Mouse (Mus musculus) spleen, postnatal 0 days (tissue): ENCODE data around the gene Prss37. TPM values are rescaled to one million over a fixed set of nuclear protein-coding genes. Genes with fewer than 3 reads are reported as not detected.

Source experiments
- polyA plus RNA-seq: library from polyadenylated mRNA; unstranded; fragments of >200 nt; fragmentation: Nextera tagmentation; extraction: Ambion mirVana; gene quantifications from 2 replicates; pipeline ENCODE4 v1.2.1, GENCODE M21; 2015

The Prss37 gene
- polyA plus RNA-seq: not detected in 2 replicates

DNA sequence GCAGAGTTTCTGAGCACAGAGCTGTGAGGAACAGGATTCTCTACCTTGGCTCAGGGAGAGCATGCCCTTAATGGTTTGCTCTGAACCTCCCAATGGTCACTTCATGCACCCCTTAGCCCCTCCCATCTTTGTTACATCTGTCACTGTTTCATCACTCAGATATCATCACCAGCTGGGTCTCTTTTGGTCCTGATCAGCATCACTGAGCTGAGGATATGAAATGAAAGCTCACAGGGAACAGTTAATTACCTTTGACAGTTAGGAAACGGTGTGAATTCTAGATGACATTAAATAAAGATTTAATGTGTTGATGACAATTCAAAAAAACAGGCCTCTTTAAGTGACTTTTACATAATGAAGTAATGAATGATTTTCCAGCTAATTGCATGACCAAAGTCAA is at the start of gene Prss37:
Gene Prss37 (minus strand): TSS at position 101 of the 400 bp plus-strand sequence.

DNA sequence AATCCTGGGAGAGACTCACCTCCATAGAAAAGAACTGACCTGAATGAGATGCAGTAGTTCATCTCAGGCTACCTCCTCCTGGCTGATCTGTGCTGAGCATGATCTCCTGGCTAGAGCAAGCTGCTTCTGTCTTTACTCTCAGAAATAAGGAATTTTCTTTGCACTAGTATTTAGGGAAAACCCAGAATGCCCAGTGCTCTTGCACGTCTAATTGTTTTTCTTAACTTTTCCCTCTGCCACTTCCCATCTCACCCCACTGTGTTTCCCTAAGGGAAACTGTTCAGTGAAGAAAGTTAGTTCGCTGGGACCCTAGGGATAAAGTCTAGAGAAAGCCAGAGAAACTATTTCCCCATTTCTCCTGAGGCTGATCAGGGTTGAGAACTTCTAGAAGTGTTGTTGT is 35.6 kb upstream of the Prss37 start, which contains the start of gene Olfr461:
Gene Olfr461 (minus strand): TSS at position 101 of the 400 bp plus-strand sequence.

GRCm38 (mm10) chr6:40493229-40493628 is 26.1 kb downstream of the Prss37 start, which contains the start of gene Tas2r108:
TSS of gene Tas2r108 (plus strand) at chr6:40493529.

DNA sequence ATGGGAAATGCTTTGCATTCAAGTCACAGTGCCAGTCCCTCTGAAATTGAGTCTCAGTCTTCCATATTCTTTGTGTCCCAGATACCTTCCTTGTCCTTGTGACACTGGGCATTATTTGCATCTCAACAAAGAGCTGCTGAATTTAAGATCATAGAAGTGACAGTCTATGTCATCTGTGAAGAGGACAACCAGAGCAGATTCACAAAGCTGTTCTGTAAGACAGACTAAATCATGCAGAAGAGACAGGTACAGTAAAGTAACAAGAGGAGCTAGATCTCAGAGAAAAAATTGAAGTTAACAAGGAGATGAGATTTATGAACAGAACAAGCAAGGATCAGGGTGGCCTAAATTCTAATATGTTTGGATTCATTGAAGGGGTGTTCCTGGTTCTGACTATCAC is 28.4 kb downstream of the Prss37 start, which contains the start of gene Tas2r137:
Gene Tas2r137 (plus strand): TSS at position 301 of the 400 bp plus-strand sequence.

DNA sequence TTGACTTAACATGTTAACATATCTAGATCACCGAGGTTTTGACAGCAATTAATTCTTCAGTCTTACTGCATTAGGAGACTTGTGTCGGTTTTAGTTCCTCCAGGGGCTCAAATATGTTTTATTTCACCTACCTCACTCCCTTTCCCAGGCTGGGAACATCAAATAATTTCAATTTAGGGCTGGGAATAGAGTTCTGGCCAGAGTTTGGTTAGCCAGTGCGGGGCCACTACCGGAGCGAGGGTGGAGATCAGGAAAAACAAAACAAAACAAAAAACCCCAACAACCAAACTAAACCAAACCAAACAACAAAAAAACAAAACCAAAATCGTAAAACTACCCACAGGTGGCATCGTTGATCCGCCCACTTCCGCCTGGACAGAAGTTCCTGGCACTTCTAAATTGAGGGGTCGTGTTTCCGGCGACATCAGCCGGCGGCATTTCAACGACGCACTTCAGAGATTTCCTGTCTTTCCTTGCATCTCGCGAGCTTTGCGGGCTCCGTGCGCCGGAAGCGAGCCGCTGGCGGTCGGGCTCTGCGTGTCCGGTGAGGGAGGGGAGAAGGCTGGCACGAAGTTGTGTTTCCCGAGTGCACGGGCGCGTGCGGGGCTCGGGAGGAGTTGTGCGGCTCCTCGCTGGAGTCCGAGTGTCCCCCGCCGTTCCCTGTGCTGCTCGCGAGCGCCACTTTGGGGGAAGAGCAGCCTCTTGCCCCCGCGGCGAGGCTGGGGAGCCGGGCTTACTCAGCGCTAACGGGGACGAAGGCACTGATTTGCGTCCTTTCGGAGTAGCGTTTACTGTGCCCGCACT is 48.2 kb downstream of the Prss37 start, which contains the start of gene Ssbp1:
Gene Ssbp1 (plus strand): TSS at position 437 of the 804 bp plus-strand sequence.

Other genes starting within 250 kb of the Prss37 start
- gene Agk, start 194.3 kb downstream of the Prss37 start, polyA plus RNA-seq: 17.5 and 18.7 TPM in 2 replicates
- gene E330009J07Rik, start 83.4 kb downstream of the Prss37 start, polyA plus RNA-seq: 2.9 and 5.0 TPM in 2 replicates
- gene Wee2, start 80.4 kb downstream of the Prss37 start, polyA plus RNA-seq: not detected in 2 replicates
- gene Ssbp1, start 48.2 kb downstream of the Prss37 start, polyA plus RNA-seq: 93.6 and 104 TPM in 2 replicates
- not detected in 2 replicates for gene Tas2r137, start 28.3 kb downstream of the Prss37 start, polyA plus RNA-seq
- gene Tas2r108, start 26.0 kb downstream of the Prss37 start, polyA plus RNA-seq: not detected in 2 replicates
- gene Olfr461, start 35.5 kb upstream of the Prss37 start, polyA plus RNA-seq: not detected in 2 replicates
- not detected in 2 replicates for gene Olfr460, start 50.0 kb upstream of the Prss37 start, polyA plus RNA-seq
- 15.6 and 22.9 TPM in 2 replicates for gene Clec5a, start 66.3 kb upstream of the Prss37 start, polyA plus RNA-seq
- not detected in 2 replicates for gene Tas2r138, start 93.8 kb upstream of the Prss37 start, polyA plus RNA-seq
- 0.46 and 1.3 TPM in 2 replicates for gene Mgam, start 109.3 kb upstream of the Prss37 start, polyA plus RNA-seq